Mouse (Mus musculus) kidney, adult 2 months (tissue): ENCODE measurements around the gene Akap6. TPM values are rescaled to one million over a fixed set of nuclear protein-coding genes. Genes with fewer than 3 reads are reported as not detected.

Experiments
- DNase-seq: peaks from one replicate; pipeline ENCODE4 v3.0.0; 2021
- H3K27ac ChIP-seq: fragments of 200-500 bp; 2 replicates; pipeline ENCODE4 v1.5.1; 2012; ENCODE audit warnings: low read depth, low read length, control low read depth, inconsistent platforms; ENCODE audit not compliant: insufficient read depth
- H3K27me3 ChIP-seq: fragments of 200-500 bp; replicated peaks from 2 replicates; pipeline ENCODE4 v1.6.1; 2012; ENCODE audit warnings: mild to moderate bottlenecking, moderate library complexity, low read length, inconsistent platforms; ENCODE audit not compliant: control insufficient read depth, insufficient read depth
- H3K36me3 ChIP-seq: fragments of 200-500 bp; 2 replicates; pipeline ENCODE4 v1.6.1; 2012; ENCODE audit warnings: mild to moderate bottlenecking, moderate library complexity, low read length, inconsistent platforms; ENCODE audit not compliant: control insufficient read depth, insufficient read depth
- H3K4me1 ChIP-seq: fragments of 200-500 bp; 2 replicates; pipeline ENCODE4 v1.6.1; 2011; ENCODE audit warnings: low read length; ENCODE audit not compliant: control insufficient read depth, insufficient read depth
- H3K4me3 ChIP-seq: fragments of 200-500 bp; 2 replicates; pipeline ENCODE4 v1.5.1; 2011; ENCODE audit warnings: mild to moderate bottlenecking, low read depth, low read length, control low read depth; ENCODE audit not compliant: insufficient read depth
- CTCF ChIP-seq: fragments of 200-500 bp; conservative IDR thresholded peaks from 2 replicates; pipeline ENCODE4 v1.5.1; 2011; ENCODE audit warnings: low read depth, mild to moderate bottlenecking, control low read depth, low read length, moderate library complexity, mixed read lengths; ENCODE audit not compliant: insufficient read depth, insufficient read length
- POLR2A ChIP-seq: fragments of 200-500 bp; IDR thresholded peaks from one replicate; pipeline ENCODE4 v1.6.1; 2011; ENCODE audit warnings: low read depth, low read length, control low read depth
- WGBS: fragments of 180-500 bp; shearing (Covaris S2); methylation state at CpG from one replicate; pipeline ENCODE4 v1.1.7; 2018; 5-methylcytosine and 5-hydroxymethylcytosine counted together
- polyA plus RNA-seq: library from polyadenylated mRNA; depleted of rRNA; stranded (reverse); fragments of >200 nt; gene quantifications from 2 replicates; pipeline ENCODE4 v1.2.3, GENCODE M21; 2012

Gene Akap6
- polyA plus RNA-seq, 1 experiment, result 0.25 TPM

DNA sequence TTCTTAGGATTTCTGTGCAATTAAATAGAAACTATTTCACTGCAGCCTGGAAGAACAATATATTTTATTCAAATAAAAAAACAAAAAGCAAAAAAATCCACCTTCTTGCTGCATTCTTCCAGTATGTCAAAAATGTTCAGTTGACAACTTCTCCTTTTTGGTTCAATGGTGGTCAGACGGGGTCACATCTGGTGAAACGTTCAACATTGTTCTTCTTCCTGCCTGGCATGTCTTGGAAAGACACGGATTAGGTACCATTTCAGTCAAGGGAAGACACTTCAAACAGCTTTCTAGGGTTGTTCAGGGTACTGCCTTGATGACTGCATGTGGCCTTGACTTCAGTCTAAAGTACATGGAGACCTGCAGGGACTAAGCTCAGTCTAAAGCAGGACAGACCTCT lies 258.8 kb downstream of the Akap6 start:
- H3K27me3 ChIP-seq, result no peaks in the 10 kb centered on the region
- WGBS, result 30% methylated on average over 3 of the region's 3 CpGs
- no peaks in the 10 kb centered on the region for H3K36me3 ChIP-seq
- TF ChIP-seq CTCF, result no peak
- no peak for TF ChIP-seq POLR2A
- no peak overlapping the region for H3K27ac ChIP-seq
- no peaks in the 10 kb centered on the region for H3K4me1 ChIP-seq
- DNase-seq, result no peak
- H3K4me3 ChIP-seq, result no peak overlapping the region

DNA sequence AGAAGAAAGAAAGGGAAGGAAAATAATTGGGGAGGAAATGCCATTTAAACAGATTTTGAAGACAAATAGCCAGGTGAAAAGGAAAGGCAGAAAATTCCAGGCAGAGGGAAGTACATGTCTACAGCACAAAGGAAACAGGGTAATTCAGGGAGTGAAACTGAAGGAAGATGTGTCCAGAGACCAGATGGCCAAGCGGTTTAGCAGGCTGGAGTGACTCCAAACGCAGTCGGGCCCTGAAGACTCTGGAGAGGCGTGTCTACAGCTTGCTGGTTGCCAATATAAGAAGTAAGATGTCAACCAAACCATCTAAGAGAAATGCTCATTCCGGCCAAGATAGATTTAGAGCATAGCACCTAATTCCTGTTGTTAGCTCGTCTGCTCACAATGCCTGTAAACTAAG lies 292.6 kb downstream of the Akap6 start:
- no peaks in the 10 kb centered on the region for H3K36me3 ChIP-seq
- H3K4me1 ChIP-seq, result no peaks in the 10 kb centered on the region
- TF ChIP-seq CTCF (no peak), POLR2A (no peak)
- H3K27ac ChIP-seq, result no peak overlapping the region
- H3K4me3 ChIP-seq, result no peak overlapping the region
- no peaks in the 10 kb centered on the region for H3K27me3 ChIP-seq
- WGBS, result 63% methylated on average over 6 of the region's 6 CpGs
- no peak for DNase-seq

DNA sequence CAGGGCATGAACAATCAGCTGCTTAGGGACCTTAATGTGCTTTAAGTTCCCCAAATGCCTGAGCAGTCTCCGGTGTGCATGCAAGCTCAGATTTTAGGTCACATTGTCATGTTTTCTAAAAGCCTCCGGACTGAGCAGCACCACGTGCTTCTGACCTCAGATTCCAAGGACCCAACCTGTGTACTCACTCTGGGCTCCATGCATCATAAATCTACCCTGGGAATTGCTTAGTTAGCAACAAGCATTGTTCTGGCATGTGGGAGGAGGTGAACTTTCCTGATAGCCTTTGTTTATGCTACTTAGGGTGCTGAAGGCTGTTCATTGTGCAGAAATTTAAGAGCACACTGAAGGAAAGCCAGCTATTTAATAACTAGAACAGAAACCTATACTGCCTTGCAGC lies 313.2 kb downstream of the Akap6 start:
- Histone ChIP-seq H3K4me1 (no peaks in the 10 kb centered on the region), H3K27me3 (no peaks in the 10 kb centered on the region), H3K36me3 (no peaks in the 10 kb centered on the region), H3K4me3 (no peak overlapping the region), H3K27ac (no peak overlapping the region)
- WGBS, result 10% methylated on average over 3 of the region's 3 CpGs
- TF ChIP-seq POLR2A, result no peak
- no peak for TF ChIP-seq CTCF
- peak; percentile 6 for DNase-seq

DNA sequence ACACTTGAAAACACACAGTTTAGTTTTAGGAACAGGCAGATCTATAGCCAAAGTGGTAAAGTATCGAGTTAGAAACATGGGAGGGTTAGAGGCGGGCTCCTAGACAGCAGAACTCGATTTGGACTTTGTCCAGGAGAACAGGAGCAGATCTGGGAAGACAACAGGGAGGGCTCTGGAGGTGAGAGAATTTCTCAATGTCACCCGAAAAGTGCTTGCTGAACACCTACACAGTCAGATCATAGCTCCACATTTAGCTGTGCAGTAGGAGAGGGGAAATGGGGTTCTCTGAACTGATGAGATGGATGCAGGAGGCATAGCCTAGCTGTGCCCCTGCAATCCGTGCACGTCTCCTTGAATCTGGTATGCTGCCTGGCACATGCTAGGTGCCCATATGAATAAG lies 315.4 kb downstream of the Akap6 start:
- TF ChIP-seq CTCF (no peak), POLR2A (no peak)
- no peak for DNase-seq
- Histone ChIP-seq H3K36me3 (no peaks in the 10 kb centered on the region), H3K4me3 (no peak overlapping the region), H3K27me3 (no peaks in the 10 kb centered on the region), H3K4me1 (no peaks in the 10 kb centered on the region), H3K27ac (no peak overlapping the region)
- 91% methylated on average over 6 of the region's 6 CpGs for WGBS

DNA sequence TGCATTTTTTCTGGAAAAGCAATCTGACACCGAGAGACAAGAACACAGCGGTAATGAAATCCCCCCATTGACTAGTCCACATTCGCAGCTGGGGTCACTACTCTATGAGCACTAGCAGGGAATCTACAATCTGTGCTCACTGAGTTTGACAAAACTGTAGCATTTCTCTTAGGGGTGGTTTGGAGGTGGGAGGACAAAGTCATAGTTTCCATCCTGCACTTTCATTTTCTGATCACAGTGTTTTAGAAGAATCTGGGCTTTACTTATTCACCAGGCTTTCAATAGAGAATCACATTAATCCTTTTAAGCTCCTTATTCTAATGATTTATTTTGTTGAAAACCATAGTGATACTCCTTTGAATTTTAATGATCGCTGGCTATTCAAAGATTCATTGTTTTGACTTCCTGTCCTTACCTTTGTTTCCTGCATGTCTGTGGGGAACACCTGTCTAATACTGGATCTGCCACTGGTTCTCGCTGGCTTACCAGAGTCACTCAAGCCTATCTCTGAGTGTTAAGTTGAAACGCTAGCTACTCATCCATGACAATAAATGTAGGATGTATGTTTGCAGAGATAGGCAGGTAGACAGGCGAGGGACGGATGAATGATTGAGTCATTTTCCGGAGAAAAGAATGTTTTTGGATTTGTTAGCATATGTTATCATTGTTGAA lies 325.5 kb downstream of the Akap6 start:
- no peak overlapping the region for H3K4me3 ChIP-seq
- no peak for DNase-seq
- TF ChIP-seq POLR2A (no peak), CTCF (no peak)
- H3K27me3 ChIP-seq, result no peaks in the 10 kb centered on the region
- no peaks in the 10 kb centered on the region for H3K36me3 ChIP-seq
- H3K27ac ChIP-seq, result no peak overlapping the region
- 56% methylated on average over 9 of the region's 9 CpGs for WGBS
- no peaks in the 10 kb centered on the region for H3K4me1 ChIP-seq

DNA sequence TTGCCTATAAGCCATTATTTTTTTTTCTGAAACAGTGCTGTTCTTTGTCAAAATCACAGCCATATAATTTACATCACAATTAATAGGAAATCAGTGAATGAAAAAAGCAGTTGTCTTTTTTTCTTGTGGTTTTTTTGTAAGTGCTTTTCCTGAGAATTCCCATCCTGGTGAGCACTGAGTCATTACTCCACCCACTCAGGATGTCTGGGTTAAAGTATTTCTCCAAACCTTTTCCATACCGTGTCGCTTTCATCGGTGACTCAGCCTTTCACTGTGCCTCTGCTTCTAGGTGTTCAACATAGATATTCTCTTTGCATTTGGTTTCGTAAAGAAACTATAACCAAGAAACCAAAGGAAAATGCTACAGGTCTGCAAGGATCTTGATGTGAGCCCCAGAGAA lies 328.1 kb downstream of the Akap6 start:
- no peak for DNase-seq
- Histone ChIP-seq H3K4me3 (no peak overlapping the region), H3K36me3 (no peaks in the 10 kb centered on the region), H3K4me1 (no peaks in the 10 kb centered on the region), H3K27ac (no peak overlapping the region), H3K27me3 (no peaks in the 10 kb centered on the region)
- TF ChIP-seq POLR2A, result no peak
- TF ChIP-seq CTCF, result no peak
- 78% methylated on average over 4 of the region's 4 CpGs for WGBS

DNA sequence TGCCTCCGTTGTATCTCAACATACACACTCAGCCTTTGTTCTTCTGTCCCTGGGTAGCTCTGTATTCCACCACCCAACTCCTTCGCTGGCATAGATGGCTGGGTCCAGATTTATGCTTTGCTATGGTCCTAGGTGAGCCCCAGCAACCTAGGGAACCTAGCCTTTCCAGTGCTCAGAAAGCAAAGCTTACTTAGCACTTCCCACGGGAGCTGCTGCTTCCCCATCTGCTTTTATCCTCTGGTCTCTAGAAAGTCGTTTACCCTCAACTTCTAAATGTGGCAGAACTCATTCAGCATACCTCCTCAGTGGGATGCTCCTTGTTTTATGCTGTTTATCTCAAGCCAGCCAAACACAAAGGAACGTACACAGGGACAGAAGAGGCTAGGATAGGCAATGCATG lies 329.7 kb downstream of the Akap6 start:
- 67% methylated on average over 5 of the region's 5 CpGs for WGBS
- TF ChIP-seq POLR2A (no peak), CTCF (no peak)
- DNase-seq, result no peak
- H3K4me1 ChIP-seq, result no peaks in the 10 kb centered on the region
- no peaks in the 10 kb centered on the region for H3K36me3 ChIP-seq
- no peak overlapping the region for H3K4me3 ChIP-seq
- no peaks in the 10 kb centered on the region for H3K27me3 ChIP-seq
- no peak overlapping the region for H3K27ac ChIP-seq
